Mouse (Mus musculus) Patski (cell line): ENCODE results near the gene Actr6. TPM values are rescaled to one million over a fixed set of nuclear protein-coding genes. Genes with fewer than 3 reads are reported as not detected.
"Not testable (repeated sequence)": the region's sequence is repeated elsewhere in the genome, so short reads cannot be mapped to it uniquely, and the experiment has no call there.

Experiments used
- ATAC-seq: fragments of 100-300 bp; one replicate; pipeline ENCODE4 v1.8.0; 2021
- CTCF ChIA-PET: fragments of 350-600 bp; sonication (Branson Sonifier 250); formaldehyde crosslinking; loops from one replicate; lab custom pipeline; 2022; ENCODE audit warnings: inconsistent platforms; lab: Charles Lee
- POLR2A ChIA-PET: fragments of 350-600 bp; sonication (Branson Sonifier 250); formaldehyde crosslinking; loops from one replicate; lab custom pipeline; 2022; ENCODE audit warnings: antibody characterized with exemption, inconsistent platforms; lab: Charles Lee
- DNase-seq: peaks from one replicate; pipeline ENCODE4 v3.0.0-alpha.2; 2011; ENCODE audit warnings: low read depth, low spot score
- H3K27me3 ChIP-seq: fragments of 371-371 bp; one replicate; pipeline ENCODE4 v1.5.1; 2021
- CTCF ChIP-seq: fragments of 100-300 bp; IDR thresholded peaks from one replicate; pipeline ENCODE4 v1.5.1; 2021
- in situ Hi-C: fragments of 300-500 bp; cut with MboI; formaldehyde crosslinking; loops from 3 replicates; pipeline ENCODE4 v1.11.1; 2018; ENCODE audit warnings: low pct_unique_long_range_greater_than_20kb, mixed read lengths
- polyA plus RNA-seq: library from polyadenylated mRNA; unstranded; gene quantifications from one replicate; pipeline ENCODE4 v1.2.3, GENCODE M21; 2021

The Actr6 gene
- polyA plus RNA-seq, 1 experiment from 2014 or later: 16.8 TPM

- DNase-seq: no peak
- no peaks in the 10 kb centered on the region for H3K27me3 ChIP-seq
- ChIA-PET POLR2A (no interaction called here), CTCF (no interaction called here)
- no peak for TF ChIP-seq CTCF
- ATAC-seq: no peak
- in situ Hi-C loops: no loop called here
Measured at GRCm38 (mm10) chr10:89708720-89709119, 23.4 kb downstream of the Actr6 start.

DNA sequence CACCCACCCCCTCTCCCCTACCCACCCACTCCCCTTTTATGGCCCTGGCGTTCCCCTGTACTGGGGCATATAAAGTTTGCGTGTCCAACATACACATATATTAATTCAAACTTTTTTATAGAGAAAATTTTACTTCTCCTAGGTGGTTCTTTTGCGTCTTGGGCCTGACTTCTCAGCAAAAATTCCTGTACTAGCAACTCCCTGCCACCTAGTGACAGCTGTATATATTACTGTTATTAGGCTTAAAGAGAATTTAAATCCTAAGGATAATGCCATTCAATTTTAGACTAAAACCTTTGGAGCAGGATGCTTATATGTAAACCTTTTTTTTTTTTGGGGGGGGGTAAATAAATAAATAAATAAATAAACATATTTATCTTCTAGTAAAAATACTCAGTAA, 24.7 kb downstream of the Actr6 start:
- TF ChIP-seq CTCF: peak; percentile 25
- DNase-seq: no peak
- in situ Hi-C loops: no loop called here
- H3K27me3 ChIP-seq: no peaks in the 10 kb centered on the region
- CTCF ChIA-PET: no interaction called here
- POLR2A ChIA-PET: interaction anchor here (0.6 to 0.7 kb wide), 2 partner anchors 13 to 239 kb away, joined by 3 to 4 read pairs; no protein-coding TSS in a partner anchor
- no peak for ATAC-seq

DNA sequence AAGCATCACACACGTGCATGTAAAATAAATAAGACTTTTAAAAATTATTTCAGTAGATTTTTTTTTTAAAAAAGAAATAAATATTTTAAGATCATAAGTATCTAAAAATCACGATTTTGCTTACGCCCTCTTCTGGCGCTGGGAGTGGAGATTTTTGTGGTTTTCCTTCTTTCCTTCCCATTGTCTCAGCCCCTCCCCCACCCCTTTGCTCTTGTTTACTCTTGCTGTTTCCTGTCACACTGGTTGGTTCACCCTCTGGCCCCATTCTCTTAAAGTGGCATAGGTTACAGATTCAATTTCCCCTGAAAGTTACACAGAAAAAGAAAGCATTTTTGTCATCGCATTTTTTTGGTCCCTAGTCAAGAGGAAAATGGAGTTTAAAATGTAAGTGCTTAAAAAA, 29.1 kb downstream of the Actr6 start:
- no peaks in the 10 kb centered on the region for H3K27me3 ChIP-seq
- no peak for DNase-seq
- ATAC-seq: no peak
- ChIA-PET POLR2A (interaction anchor here (0.6 kb wide), 1 partner anchor 15 kb away, joined by 3 read pairs; no protein-coding TSS in a partner anchor), CTCF (interaction anchor here (1.3 kb wide), 1 partner anchor 41 kb away, joined by 4 read pairs; the partner anchor contains the start of gene Uhrf1bp1l)
- in situ Hi-C loops: no loop called here
- no peak for TF ChIP-seq CTCF

DNA sequence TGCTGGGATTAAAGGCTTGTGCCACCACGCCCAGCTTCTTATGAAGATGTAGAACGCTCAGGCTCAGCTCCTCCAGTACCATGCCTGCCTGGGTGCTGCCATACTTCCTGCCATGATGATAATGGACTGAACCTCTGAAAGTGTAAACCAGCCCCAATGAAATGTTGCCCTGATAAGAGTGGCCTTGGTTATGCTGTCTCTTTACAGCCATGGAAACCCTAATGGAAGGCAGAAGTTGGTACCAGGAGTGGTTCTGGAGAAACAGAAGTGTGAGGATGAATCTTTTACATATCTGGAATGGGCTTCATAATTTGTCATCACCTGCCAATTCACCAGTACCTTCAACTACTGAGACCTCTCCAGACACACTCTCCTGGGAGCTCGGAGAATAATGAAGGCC, 34.1 kb downstream of the Actr6 start:
- ATAC-seq (no peak), DNase-seq (no peak)
- in situ Hi-C loops: no loop called here
- TF ChIP-seq CTCF: no peak
- CTCF ChIA-PET: no interaction called here
- no peaks in the 10 kb centered on the region for H3K27me3 ChIP-seq
- POLR2A ChIA-PET: no interaction called here

DNA sequence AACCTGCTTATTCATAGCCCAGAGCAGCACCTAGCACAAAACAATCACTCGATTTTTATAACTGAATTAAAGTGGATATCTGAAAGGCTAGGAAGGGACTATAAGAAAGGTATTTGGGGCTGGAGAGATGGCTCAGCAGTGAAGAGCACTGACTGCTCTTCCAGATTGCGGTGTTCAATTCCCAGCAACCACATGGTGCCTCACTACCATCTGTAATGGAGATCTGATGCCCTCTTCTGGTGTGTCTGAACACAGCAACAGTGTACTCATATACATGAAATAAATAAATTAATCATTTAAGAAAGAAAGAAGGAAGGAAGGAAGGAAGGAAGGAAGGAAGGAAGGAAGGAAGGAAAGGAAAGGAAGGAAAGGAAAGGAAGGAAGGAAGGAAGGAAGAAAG, 35.8 kb downstream of the Actr6 start:
- ATAC-seq, POLR2A ChIA-PET, CTCF ChIA-PET, H3K27me3 ChIP-seq, in situ Hi-C loops, DNase-seq: not testable (repeated sequence)
- peak; percentile 18 for TF ChIP-seq CTCF

DNA sequence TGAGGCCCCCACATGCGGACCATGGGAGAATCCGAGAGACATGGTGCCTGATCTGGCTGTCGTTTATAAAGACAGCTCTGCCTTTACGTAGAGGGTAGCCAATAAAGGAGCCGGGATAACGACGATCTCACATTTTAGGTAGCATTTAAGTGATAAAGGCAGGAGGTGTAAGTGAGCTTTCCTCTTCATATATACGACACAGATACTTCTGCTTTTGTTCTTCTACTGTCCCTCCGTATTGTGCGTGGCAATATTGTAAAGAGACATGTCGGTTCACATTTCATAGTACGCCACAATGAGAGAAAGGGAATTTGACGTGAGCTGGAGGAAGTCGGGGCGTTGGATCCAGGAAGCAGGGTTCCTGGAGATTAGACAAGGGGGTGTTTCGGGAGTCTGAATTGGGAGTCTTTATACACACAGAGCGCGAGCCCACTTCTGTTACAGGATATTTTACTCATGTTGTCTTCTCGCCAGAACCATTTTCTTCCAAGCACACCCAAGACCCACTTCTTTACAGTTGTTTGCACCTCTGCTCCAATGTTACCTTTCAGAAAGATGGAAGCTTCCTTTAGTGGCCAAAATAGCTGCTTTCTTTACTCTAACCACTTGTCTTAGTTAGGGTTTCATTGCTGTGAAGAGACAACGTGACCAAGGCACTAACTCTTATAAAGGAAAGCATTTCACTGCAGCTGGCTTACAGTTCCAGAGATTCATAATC, 36.7 kb downstream of the Actr6 start:
- CTCF ChIA-PET: no interaction called here
- H3K27me3 ChIP-seq: no peaks in the 10 kb centered on the region
- TF ChIP-seq CTCF: no peak
- in situ Hi-C loops: no loop called here
- POLR2A ChIA-PET: interaction anchor here (0.6 kb wide), 1 partner anchor 10 kb away, joined by 4 read pairs; no protein-coding TSS in a partner anchor
- no peak for ATAC-seq
- no peak for DNase-seq

DNA sequence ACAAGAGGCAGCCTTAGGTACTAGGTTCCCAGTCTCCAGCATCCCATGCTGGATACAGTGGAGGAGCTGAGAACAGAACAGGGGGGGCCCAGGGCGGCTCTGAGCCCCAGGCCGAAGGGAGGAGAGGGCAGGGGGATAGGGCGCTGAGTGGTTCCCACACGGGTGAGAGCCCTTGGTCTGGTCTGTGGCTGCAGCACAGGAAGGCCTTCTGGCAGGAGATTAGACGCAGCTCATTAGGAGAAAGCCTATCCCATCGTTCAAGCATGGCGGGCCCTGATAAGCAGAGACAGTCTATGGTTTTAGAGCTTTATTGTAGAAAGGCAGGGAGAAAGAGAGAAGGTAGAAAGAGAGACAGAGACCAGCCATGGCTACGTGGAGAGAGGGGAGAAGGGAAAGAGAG, 42.1 kb downstream of the Actr6 start:
- POLR2A ChIA-PET: no interaction called here
- in situ Hi-C loops: no loop called here
- DNase-seq: no peak
- H3K27me3 ChIP-seq: no peaks in the 10 kb centered on the region
- ATAC-seq: no peak
- no peak for TF ChIP-seq CTCF
- CTCF ChIA-PET: interaction anchor here (0.9 kb wide), 1 partner anchor 9 kb away, joined by 3 read pairs; no protein-coding TSS in a partner anchor

DNA sequence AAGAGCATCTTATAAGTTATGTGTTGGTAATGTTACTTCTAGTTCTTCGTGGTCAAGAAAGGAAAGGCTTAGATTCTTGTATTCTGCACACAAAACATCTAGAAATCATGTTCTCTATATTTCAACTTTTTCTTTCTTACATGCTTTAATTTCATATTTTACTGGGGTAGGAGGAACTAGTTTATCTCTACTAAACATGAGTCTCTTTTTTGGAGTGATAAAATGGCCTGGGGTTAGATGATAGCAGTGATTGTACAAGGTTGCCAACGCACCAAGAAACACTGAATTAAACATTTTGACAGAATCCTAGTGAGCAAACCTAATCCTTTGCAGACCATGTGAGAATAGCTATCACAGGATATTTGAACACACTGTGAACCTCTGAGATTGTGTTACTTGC, 44.6 kb downstream of the Actr6 start:
- ChIA-PET CTCF (interaction anchor here (0.8 kb wide), 1 partner anchor 27 kb away, joined by 3 read pairs; no protein-coding TSS in a partner anchor), POLR2A (no interaction called here)
- in situ Hi-C loops: no loop called here
- no peaks in the 10 kb centered on the region for H3K27me3 ChIP-seq
- DNase-seq: no peak
- TF ChIP-seq CTCF: no peak
- ATAC-seq: no peak

GRCm38 (mm10) chr10:89686139-89686808, 45.8 kb downstream of the Actr6 start, which contains the start of gene Scyl2:
TSS of gene Scyl2 (minus strand) at chr10:89686285.
- DNase-seq: peak; percentile 38
- TF ChIP-seq CTCF: no peak
- POLR2A ChIA-PET: interaction anchor here (0.5 to 1.3 kb wide), 2 partner anchors 20 to 27 kb away, joined by 3 read pairs; no protein-coding TSS in a partner anchor
- peak; percentile 98 for ATAC-seq
- no peaks in the 10 kb centered on the region for H3K27me3 ChIP-seq
- in situ Hi-C loops: no loop called here
- CTCF ChIA-PET: no interaction called here

- POLR2A ChIA-PET: interaction anchor here (1.3 kb wide), 1 partner anchor 26 kb away, joined by 3 read pairs; no protein-coding TSS in a partner anchor
- H3K27me3 ChIP-seq: no peaks in the 10 kb centered on the region
- CTCF ChIA-PET: interaction anchor here (0.8 to 1.2 kb wide), 2 partner anchors 12 to 224 kb away, joined by 3 to 4 read pairs; no protein-coding TSS in a partner anchor
- in situ Hi-C loops: no loop called here
- ATAC-seq: peak; percentile 46
- no peak for TF ChIP-seq CTCF
- no peak for DNase-seq
Measured at GRCm38 (mm10) chr10:89685391-89686138, 46.5 kb downstream of the Actr6 start.
